Mouse (Mus musculus): ENCODE measurements around the gene Gbp9.
"Not testable (repeated sequence)": the region's sequence is repeated elsewhere in the genome, so short reads cannot be mapped to it uniquely, and the experiment has no call there.

- not testable (repeated sequence) for TF ChIP-seq EP300 (IDR thresholded peaks at IDR 0.05; ENCODE audit: insufficient read depth, low read depth, low read length); POLR2A (IDR thresholded peaks at IDR 0.05; ENCODE audit: insufficient read depth, low read depth, low read length); CTCF (IDR thresholded peaks at IDR 0.05)
Observed at GRCm38 (mm10) chr5:105062403-105062802, 76.9 kb downstream of the Gbp9 start.

Data from heart, adult 2 months (tissue).